8 mouse cellular contexts compared by ENCODE assay signal in genomic region chr9:83805977-83806815, GRCm38 (mm10). TPM values are rescaled to one million over a fixed set of nuclear protein-coding genes. Genes with fewer than 3 reads are reported as not detected.
DNase-seq lines count a peak whose midpoint lies in the region; ATAC-seq and TF ChIP-seq lines count a peak whose summit lies in the region.

TSS of gene Elovl4 (minus strand) at chr9:83806277.

- peak; percentile 57 to 79 for DNase-seq in adrenal gland, adult (ENCODE audit: inconsistent age in 2 of 2, low spot score in 1 of 2)
- peak; percentile 44 for DNase-seq in gastrocnemius, postnatal 14 days
- peak; percentile 96 for DNase-seq in hindbrain, postnatal 0 days (ENCODE audit: low spot score)
- DNase-seq in left cerebral cortex, adult 2 months (ENCODE audit: extremely low spot score in 1 of 2, low spot score in 2 of 2): peak; percentile 91 to 93
- peak; percentile 18 for DNase-seq in lung, postnatal 36 days
- peak; percentile 89 for DNase-seq in retina, embryonic 14.5 days (ENCODE audit: low spot score)
- DNase-seq in urinary bladder, postnatal 25 days (ENCODE audit: low spot score): peak; percentile 61

- peak within 1 kb of the TSS; percentile 85 for H3K4me3 ChIP-seq in cortical plate, adult 2 months (ENCODE audit: insufficient read depth, low read length)
- peak within 1 kb of the TSS; percentile 79 for H3K4me3 ChIP-seq in hindbrain, postnatal 0 days (ENCODE audit: low read length)
- peak within 1 kb of the TSS; percentile 92 for H3K4me3 ChIP-seq in left cerebral cortex, adult 2 months

- H3K9me3 ChIP-seq in hindbrain, postnatal 0 days (ENCODE audit: low read length): no peaks in the 10 kb centered on the region

- TF ChIP-seq POLR2A in cortical plate, adult 2 months (IDR thresholded peaks at IDR 0.05; ENCODE audit: extremely low read depth, insufficient read depth, low read length): peak; percentile 92

- ATAC-seq in hindbrain, postnatal 0 days: peak; percentile 92

- H3K27me3 ChIP-seq in hindbrain, postnatal 0 days (ENCODE audit: insufficient read depth, low read length): no peaks in the 10 kb centered on the region

- peaks cover 6% of the 10 kb centered on the region; the same call in 1 of the 2 replicates for H3K4me1 ChIP-seq in cortical plate, adult 2 months (ENCODE audit: control insufficient read depth, insufficient read depth, low read length)
- H3K4me1 ChIP-seq in hindbrain, postnatal 0 days (ENCODE audit: insufficient read depth, low read length): peaks cover 3% of the 10 kb centered on the region; the same call in 1 of the 2 replicates

- no peak for TF ChIP-seq CTCF in cortical plate, adult 2 months (IDR thresholded peaks at IDR 0.05; ENCODE audit: extremely low read depth, insufficient read depth, low read length)
- TF ChIP-seq CTCF in hindbrain, postnatal 0 days (IDR thresholded peaks at IDR 0.05; ENCODE audit: low read depth): no peak
- no peak for TF ChIP-seq CTCF in left cerebral cortex, adult 2 months (IDR thresholded peaks at IDR 0.05)

- intact Hi-C loops in gastrocnemius, postnatal 14 days (cut with DNase I; ENCODE audit: low total_unique reads): loop anchor here (5.0 kb wide), 1 partner anchor 96 kb away; no protein-coding TSS in a partner anchor
- intact Hi-C loops in left cerebral cortex, adult 2 months (cut with DNase I): loop anchor here (1.0 to 5.0 kb wide), 4 partner anchors 28 to 1606 kb away; partner anchors contain the start of genes Bckdhb and Ttk

- WGBS in hindbrain, postnatal 0 days: 2% methylated on average over 62 of the region's 71 CpGs

- H3K4me2 ChIP-seq in hindbrain, postnatal 0 days (ENCODE audit: low read depth, low read length): peak within 1 kb of the TSS; percentile 72

- peak within 1 kb of the TSS; percentile 84 for H3K27ac ChIP-seq in cortical plate, adult 2 months (ENCODE audit: insufficient read depth, low read length)
- peak within 1 kb of the TSS; percentile 93 for H3K27ac ChIP-seq in hindbrain, postnatal 0 days
- peak within 1 kb of the TSS; percentile 96 for H3K27ac ChIP-seq in left cerebral cortex, adult 2 months

- peak within 1 kb of the TSS; percentile 86 for H3K9ac ChIP-seq in hindbrain, postnatal 0 days (replicated peaks; ENCODE audit: low read length)

- no peaks in the 10 kb centered on the region for H3K36me3 ChIP-seq in hindbrain, postnatal 0 days (ENCODE audit: insufficient read depth, low read length)

RNA-seq across cellular contexts. Expression of gene Elovl4, which starts in this region (rescaled TPM):
- polyA plus RNA-seq in cortical plate, adult 2 months (2012; rRNA removed): 32.0 and 34.6 TPM in 2 replicates
- under 1 TPM; 0.38 to 0.64 TPM for total RNA-seq in gastrocnemius, postnatal 14 days (2021)
- 79.7 and 82.5 TPM in 2 replicates for total RNA-seq in hindbrain, postnatal 0 days (2014; rRNA removed)
- polyA plus RNA-seq in hindbrain, postnatal 0 days (2015; fragmentation: Nextera tagmentation; extraction: Ambion mirVana): 145 and 152 TPM in 2 replicates
- 10 to 100 TPM; 64.6 to 66.0 TPM for total RNA-seq in left cerebral cortex, adult 2 months (2021)

Comparison
In these comparisons a context has a peak if more than half of its experiments do, and no peak if none do; other contexts are left out.
1. Peak in every context shown above with its lines: DNase-seq, ATAC-seq, H3K4me3 ChIP-seq and H3K27ac ChIP-seq.
2. RNA of gene Elovl4 (total RNA-seq): 79.7 to 82.5 TPM in hindbrain, postnatal 0 days and 64.6 to 66.0 TPM in left cerebral cortex, adult 2 months; 0.38 to 0.64 TPM in gastrocnemius, postnatal 14 days; every median in the first group is over 10 times any median in the second.
3. Peak in DNase-seq in gastrocnemius, postnatal 14 days; RNA of the gene not detected or under 1 TPM.
4. DNase-seq: peak in every context shown above with its lines; median percentile 96 in hindbrain, postnatal 0 days; 92 in left cerebral cortex, adult 2 months; 89 in retina, embryonic 14.5 days; 68 in adrenal gland, adult; 61 in urinary bladder, postnatal 25 days; 44 in gastrocnemius, postnatal 14 days; 18 in lung, postnatal 36 days.